Mouse (Mus musculus) midbrain, embryonic 12.5 days (tissue): ENCODE measurements around the gene Enpp5. TPM values are rescaled to one million over a fixed set of nuclear protein-coding genes. Genes with fewer than 3 reads are reported as not detected.

Source experiments
- ATAC-seq: fragments of 200-750 bp; cut with Nextera tagmentation; 2 replicates; pipeline ENCODE4 v1.8.0; 2017; ENCODE audit warnings: low read depth, moderate TSS enrichment, moderate library complexity; ENCODE audit not compliant: low FRiP score
- H3K27ac ChIP-seq: fragments of 300-500 bp; sonication (generic); replicated peaks from 2 replicates; pipeline ENCODE4 v1.5.1; 2016; ENCODE audit warnings: mild to moderate bottlenecking
- H3K27me3 ChIP-seq: fragments of 300-500 bp; sonication (generic); 2 replicates; pipeline ENCODE4 v1.6.1; 2016; ENCODE audit warnings: mild to moderate bottlenecking
- H3K36me3 ChIP-seq: fragments of 300-500 bp; sonication (generic); 2 replicates; pipeline ENCODE4 v1.6.1; 2016
- H3K4me1 ChIP-seq: fragments of 300-500 bp; sonication (generic); 2 replicates; pipeline ENCODE4 v1.6.1; 2016
- H3K4me2 ChIP-seq: fragments of 300-500 bp; sonication (generic); replicated peaks from 2 replicates; pipeline ENCODE4 v1.6.1; 2016; ENCODE audit warnings: mild to moderate bottlenecking, moderate library complexity
- H3K4me3 ChIP-seq: fragments of 300-500 bp; sonication (generic); 2 replicates; pipeline ENCODE4 v1.5.1; 2016; ENCODE audit warnings: mild to moderate bottlenecking
- H3K9ac ChIP-seq: fragments of 300-500 bp; sonication (generic); replicated peaks from 2 replicates; pipeline ENCODE4 v1.6.1; 2016; ENCODE audit warnings: mild to moderate bottlenecking, moderate library complexity
- H3K9me3 ChIP-seq: fragments of 300-500 bp; sonication (generic); 2 replicates; pipeline ENCODE4 v1.6.1; 2016; ENCODE audit warnings: mild to moderate bottlenecking
- WGBS: fragments of 180-500 bp; shearing (Covaris S2); methylation state at CpG from one replicate; pipeline ENCODE4 v1.1.7; 2016; 5-methylcytosine and 5-hydroxymethylcytosine counted together
- polyA plus RNA-seq: library from polyadenylated mRNA; unstranded; fragments of >200 nt; fragmentation: Nextera tagmentation; extraction: Ambion mirVana; gene quantifications from 2 replicates; pipeline ENCODE4 v1.2.1, GENCODE M21; 2016

Enpp5 gene
- polyA plus RNA-seq, 1 experiment from 2014 or later = 29.9 TPM

- 83% methylated on average over 9 of the region's 9 CpGs for WGBS
- Histone ChIP-seq H3K4me3 (no peak overlapping the region), H3K27me3 (no peaks in the 10 kb centered on the region; the same call in 1 of the 2 replicates), H3K9ac (no peak overlapping the region), H3K9me3 (no peaks in the 10 kb centered on the region), H3K36me3 (no peaks in the 10 kb centered on the region), H3K4me2 (no peak overlapping the region), H3K27ac (no peak overlapping the region), H3K4me1 (peaks cover 3% of the 10 kb centered on the region)
- no peak for ATAC-seq
Observed at GRCm38 (mm10) chr17:44100906-44101305, 22.3 kb downstream of the Enpp5 start.

GRCm38 (mm10) chr17:44101961-44102360 is 23.3 kb downstream of the Enpp5 start:
- H3K27ac ChIP-seq = no peak overlapping the region
- no peak for ATAC-seq
- H3K27me3 ChIP-seq = peaks cover 3% of the 10 kb centered on the region; the same call in 1 of the 2 replicates
- H3K9me3 ChIP-seq = no peaks in the 10 kb centered on the region
- H3K4me3 ChIP-seq = no peak overlapping the region
- H3K4me2 ChIP-seq = no peak overlapping the region
- H3K9ac ChIP-seq = no peak overlapping the region
- WGBS = 94% methylated on average over 10 of the region's 10 CpGs
- peaks cover 3% of the 10 kb centered on the region for H3K4me1 ChIP-seq
- no peaks in the 10 kb centered on the region for H3K36me3 ChIP-seq

- no peaks in the 10 kb centered on the region for H3K9me3 ChIP-seq
- peak within 1 kb of the TSS; percentile 76 for H3K9ac ChIP-seq
- peak; percentile 98 for ATAC-seq
- peak within 1 kb of the TSS; percentile 50; the same call in 1 of the 2 replicates for H3K27ac ChIP-seq
- peaks cover 4% of the 10 kb centered on the region; the same call in 1 of the 2 replicates for H3K27me3 ChIP-seq
- peak within 1 kb of the TSS; percentile 95 for H3K4me2 ChIP-seq
- under 1% methylated on average over 71 of the region's 76 CpGs for WGBS
- H3K36me3 ChIP-seq = no peaks in the 10 kb centered on the region
- peaks cover 3% of the 10 kb centered on the region for H3K4me1 ChIP-seq
- peak within 1 kb of the TSS; percentile 60 for H3K4me3 ChIP-seq
Observed at GRCm38 (mm10) chr17:44105287-44106138, 26.9 kb downstream of the Enpp5 start, which contains the start of gene Enpp4. TSS of gene Enpp4 (minus strand) at chr17:44105809.

GRCm38 (mm10) chr17:44108331-44108730 is 29.7 kb downstream of the Enpp5 start:
- no peaks in the 10 kb centered on the region for H3K36me3 ChIP-seq
- 75% methylated on average over 3 of the region's 3 CpGs for WGBS
- no peak overlapping the region for H3K4me2 ChIP-seq
- no peak overlapping the region for H3K4me3 ChIP-seq
- H3K9ac ChIP-seq = no peak overlapping the region
- H3K27ac ChIP-seq = no peak overlapping the region
- ATAC-seq = no peak
- peaks cover 3% of the 10 kb centered on the region for H3K4me1 ChIP-seq
- peaks cover 4% of the 10 kb centered on the region; the same call in 1 of the 2 replicates for H3K27me3 ChIP-seq
- H3K9me3 ChIP-seq = no peaks in the 10 kb centered on the region

GRCm38 (mm10) chr17:44116584-44116983 is 38.0 kb downstream of the Enpp5 start:
- ATAC-seq = no peak
- no peaks in the 10 kb centered on the region for H3K27me3 ChIP-seq
- no peak overlapping the region for H3K4me3 ChIP-seq
- no peak overlapping the region for H3K4me2 ChIP-seq
- H3K36me3 ChIP-seq = no peaks in the 10 kb centered on the region
- no peak overlapping the region for H3K27ac ChIP-seq
- no peaks in the 10 kb centered on the region for H3K4me1 ChIP-seq
- no peaks in the 10 kb centered on the region for H3K9me3 ChIP-seq
- H3K9ac ChIP-seq = no peak overlapping the region
- 84% methylated on average over 2 of the region's 2 CpGs for WGBS

- no peaks in the 10 kb centered on the region for H3K9me3 ChIP-seq
- 73% methylated on average over 2 of the region's 2 CpGs for WGBS
Observed at GRCm38 (mm10) chr17:44117721-44118120, 39.1 kb downstream of the Enpp5 start.

GRCm38 (mm10) chr17:44118231-44118630 is 39.6 kb downstream of the Enpp5 start:
- no peaks in the 10 kb centered on the region for H3K27me3 ChIP-seq
- no peaks in the 10 kb centered on the region for H3K9me3 ChIP-seq
- no peak overlapping the region for H3K4me2 ChIP-seq
- H3K4me1 ChIP-seq = no peaks in the 10 kb centered on the region
- H3K4me3 ChIP-seq = no peak overlapping the region
- no peak for ATAC-seq
- no peak overlapping the region for H3K27ac ChIP-seq
- 80% methylated on average over 4 of the region's 4 CpGs for WGBS
- H3K9ac ChIP-seq = no peak overlapping the region
- H3K36me3 ChIP-seq = no peaks in the 10 kb centered on the region

More at GRCm38 (mm10) chr17:44117721-44118120, 39.1 kb downstream of the Enpp5 start:
- no peak overlapping the region for H3K4me2 ChIP-seq
- no peak overlapping the region for H3K27ac ChIP-seq
- no peak overlapping the region for H3K9ac ChIP-seq
- no peak overlapping the region for H3K4me3 ChIP-seq
- no peaks in the 10 kb centered on the region for H3K27me3 ChIP-seq
- ATAC-seq = no peak
- H3K4me1 ChIP-seq = no peaks in the 10 kb centered on the region
- no peaks in the 10 kb centered on the region for H3K36me3 ChIP-seq

GRCm38 (mm10) chr17:44121366-44122100 is 42.9 kb downstream of the Enpp5 start:
- Histone ChIP-seq H3K27me3 (no peaks in the 10 kb centered on the region), H3K4me1 (no peaks in the 10 kb centered on the region), H3K27ac (no peak overlapping the region), H3K4me2 (no peak overlapping the region), H3K9me3 (no peaks in the 10 kb centered on the region), H3K4me3 (no peak overlapping the region), H3K36me3 (no peaks in the 10 kb centered on the region), H3K9ac (no peak overlapping the region)
- 82% methylated on average over 12 of the region's 12 CpGs for WGBS
- ATAC-seq = no peak

- H3K4me2 ChIP-seq = no peak overlapping the region
- no peaks in the 10 kb centered on the region for H3K4me1 ChIP-seq
- H3K4me3 ChIP-seq = no peak overlapping the region
- no peak overlapping the region for H3K27ac ChIP-seq
- 85% methylated on average over 13 of the region's 13 CpGs for WGBS
- no peaks in the 10 kb centered on the region for H3K36me3 ChIP-seq
- no peaks in the 10 kb centered on the region for H3K9me3 ChIP-seq
- H3K9ac ChIP-seq = no peak overlapping the region
- no peaks in the 10 kb centered on the region for H3K27me3 ChIP-seq
- ATAC-seq = no peak
Observed at GRCm38 (mm10) chr17:44129092-44129750, 50.6 kb downstream of the Enpp5 start.

GRCm38 (mm10) chr17:44130429-44130828 is 51.8 kb downstream of the Enpp5 start:
- no peak for ATAC-seq

GRCm38 (mm10) chr17:44134106-44134505 is 55.5 kb downstream of the Enpp5 start:
- Histone ChIP-seq H3K4me3 (no peak overlapping the region), H3K9me3 (no peaks in the 10 kb centered on the region), H3K9ac (no peak overlapping the region), H3K27ac (no peak overlapping the region), H3K4me1 (no peaks in the 10 kb centered on the region), H3K27me3 (no peaks in the 10 kb centered on the region), H3K4me2 (no peak overlapping the region), H3K36me3 (no peaks in the 10 kb centered on the region)
- no peak for ATAC-seq
- 70% methylated on average over 6 of the region's 6 CpGs for WGBS

More at GRCm38 (mm10) chr17:44130429-44130828, 51.8 kb downstream of the Enpp5 start:
- Histone ChIP-seq H3K9me3 (no peaks in the 10 kb centered on the region), H3K9ac (no peak overlapping the region), H3K4me2 (no peak overlapping the region), H3K4me3 (no peak overlapping the region), H3K36me3 (no peaks in the 10 kb centered on the region), H3K4me1 (no peaks in the 10 kb centered on the region), H3K27me3 (no peaks in the 10 kb centered on the region), H3K27ac (no peak overlapping the region)
- WGBS = 18% methylated on average over 7 of the region's 7 CpGs
